Mouse (Mus musculus) neural tube, embryonic 10.5 days (tissue): Measurements from ENCODE around the gene Vrk1.

Source experiments
- DNase-seq: peaks from one replicate; pipeline ENCODE4 v3.0.0-alpha.2; 2017; ENCODE audit warnings: low spot score; ENCODE audit errors: extremely low spot score

The Vrk1 gene

DNA sequence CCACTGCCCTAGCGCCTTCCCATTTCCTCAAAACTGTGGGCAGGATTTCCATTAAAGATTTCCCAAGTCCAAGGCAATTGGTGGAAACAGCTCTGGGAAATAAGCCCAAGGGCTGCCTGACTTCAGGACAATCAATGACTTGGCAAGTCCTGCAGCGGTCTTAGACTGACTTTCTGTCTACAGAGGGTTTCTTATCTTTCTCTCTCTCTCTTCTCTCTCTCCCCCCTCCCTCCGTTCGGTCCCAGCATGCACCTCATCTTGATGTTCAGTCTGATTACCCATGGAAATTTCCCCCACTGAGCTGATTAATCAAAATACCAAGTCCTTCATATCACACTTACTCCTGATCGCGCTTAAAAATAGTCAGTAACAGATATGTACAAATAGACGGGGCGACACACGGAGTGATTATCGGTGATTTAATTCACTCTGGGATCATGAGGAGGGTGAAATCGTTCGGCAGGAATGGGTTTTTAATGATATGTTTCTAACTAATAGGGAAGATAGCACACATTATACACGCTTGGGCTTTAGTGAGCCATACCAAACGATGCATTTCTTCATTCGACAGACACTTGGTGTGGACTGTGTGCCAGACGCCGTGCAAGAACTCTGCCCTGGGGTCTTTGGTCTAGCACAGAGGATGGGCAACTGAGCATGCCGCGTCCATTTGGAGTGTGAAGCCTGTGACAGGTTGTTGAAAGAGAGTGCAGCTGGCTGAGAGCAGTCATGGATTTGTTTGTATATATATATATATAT lies 12.8 kb upstream of the Vrk1 start:
- DNase-seq, result no peak

DNA sequence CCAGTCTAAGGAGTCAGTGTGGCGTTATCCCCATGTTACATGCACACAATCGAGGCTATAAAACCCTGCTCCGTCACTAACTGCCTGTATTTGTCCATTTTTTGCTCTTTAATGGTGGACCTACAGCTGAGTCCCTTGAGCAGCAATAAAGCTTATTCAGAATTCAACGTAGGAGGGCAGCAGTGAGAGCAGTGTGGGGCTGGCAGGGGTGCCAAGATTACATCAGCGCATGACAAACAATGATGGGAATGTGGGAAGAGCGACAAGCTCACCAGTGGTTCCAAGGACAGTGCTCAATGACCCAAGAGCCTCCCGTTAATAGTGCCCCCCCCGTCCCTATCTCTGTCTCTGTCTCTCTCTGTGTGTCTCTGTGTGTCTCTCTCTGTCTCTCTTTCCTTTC lies 8.3 kb upstream of the Vrk1 start:
- no peak for DNase-seq

GRCm38 (mm10) chr12:106004719-106005118 lies 5.3 kb upstream of the Vrk1 start:
- no peak for DNase-seq

DNA sequence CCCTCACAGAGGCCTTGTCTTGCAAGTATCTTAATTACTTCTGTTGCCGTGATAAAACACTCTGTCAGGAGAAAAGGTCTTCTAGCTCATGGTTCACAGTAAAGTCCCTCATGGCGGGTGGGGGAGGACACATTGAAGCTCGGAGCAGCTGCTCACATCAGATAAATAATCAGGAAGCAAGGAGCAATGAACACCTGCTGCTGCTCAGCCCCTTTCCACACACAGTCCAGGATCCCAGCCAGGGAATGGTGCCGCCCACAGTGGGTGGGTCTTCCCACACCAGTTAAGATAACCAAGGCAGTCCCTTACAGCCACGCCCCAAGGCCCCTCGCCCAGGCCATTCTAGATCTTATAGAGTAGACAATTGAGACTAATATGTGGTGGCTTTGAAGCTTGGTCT lies 3.8 kb upstream of the Vrk1 start:
- no peak for DNase-seq

DNA sequence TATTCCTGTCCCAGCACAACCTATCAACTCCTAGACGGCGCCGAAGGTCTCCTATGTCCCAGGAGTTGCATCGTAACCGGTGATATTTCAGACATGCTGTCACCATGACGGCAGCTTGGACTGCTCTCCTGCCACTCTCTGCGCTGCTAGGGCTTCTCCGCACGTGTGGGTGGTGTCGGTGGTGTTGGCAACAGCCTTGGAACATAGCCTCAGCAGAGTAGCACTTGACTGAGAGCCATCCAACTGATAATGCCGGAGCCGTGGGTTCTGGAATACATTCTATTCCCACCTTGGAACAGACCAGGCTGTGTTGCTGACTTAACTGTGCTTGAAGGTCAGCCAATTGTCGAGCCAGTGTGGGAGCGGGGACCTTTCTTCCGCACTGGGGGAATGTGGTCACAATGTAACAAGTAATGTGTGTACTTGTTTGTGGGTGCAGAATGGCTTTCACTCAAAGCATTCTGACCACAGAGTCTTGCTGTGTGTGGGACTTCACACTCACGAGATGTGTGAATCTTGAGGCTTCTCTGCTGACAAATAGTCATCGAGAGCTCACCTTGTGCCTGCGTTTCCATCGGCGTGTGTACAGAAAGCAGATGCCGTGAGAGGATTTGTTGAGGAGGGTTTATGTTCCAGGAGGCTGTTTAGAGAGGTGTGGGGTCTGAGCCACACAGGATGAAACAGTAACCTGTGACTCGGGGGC lies 1.5 kb upstream of the Vrk1 start:
- no peak for DNase-seq

GRCm38 (mm10) chr12:106009122-106009870 lies 732 bp upstream of the Vrk1 start:
- no peak for DNase-seq

DNA sequence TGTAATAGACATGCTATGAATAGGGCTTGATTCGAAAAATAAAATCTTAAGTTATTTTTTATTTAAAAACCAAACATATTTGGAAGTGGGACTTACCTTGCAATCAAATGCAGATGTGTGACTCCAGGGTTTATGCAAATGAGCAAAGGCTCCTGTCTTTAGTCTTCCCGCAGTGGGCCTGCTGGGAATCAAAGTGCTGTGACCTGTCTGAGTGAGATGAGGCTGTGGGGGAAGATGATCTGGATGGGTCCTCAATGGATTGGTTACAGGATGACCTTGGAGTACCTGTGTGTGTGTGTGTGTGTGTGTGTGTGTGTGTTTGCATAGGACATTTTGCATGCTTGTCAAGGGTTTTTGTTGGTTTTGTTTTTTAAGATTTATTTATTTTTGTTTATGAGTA lies 2.1 kb downstream of the Vrk1 start:
- DNase-seq, result no peak

GRCm38 (mm10) chr12:106016265-106017012 lies 6.4 kb downstream of the Vrk1 start:
- no peak for DNase-seq

DNA sequence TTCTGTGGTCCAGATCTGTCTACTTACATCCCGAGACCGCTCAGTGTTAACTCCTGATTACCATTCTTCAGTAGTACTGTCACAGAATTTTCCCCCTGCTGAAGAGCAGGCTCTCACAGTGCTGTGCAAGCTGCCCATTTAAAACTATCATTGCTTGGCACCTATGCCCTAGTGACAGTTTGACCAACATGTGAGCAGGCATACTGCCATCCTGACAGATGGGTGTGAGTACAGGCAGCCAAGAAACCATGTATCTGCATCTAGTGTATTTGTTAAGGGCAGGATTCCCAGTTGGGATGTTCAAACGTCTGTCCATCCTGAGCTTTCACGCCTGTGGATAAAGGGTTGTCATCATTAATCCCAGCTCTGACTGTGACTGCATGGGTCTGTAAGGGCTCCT lies 10.0 kb downstream of the Vrk1 start:
- no peak for DNase-seq

DNA sequence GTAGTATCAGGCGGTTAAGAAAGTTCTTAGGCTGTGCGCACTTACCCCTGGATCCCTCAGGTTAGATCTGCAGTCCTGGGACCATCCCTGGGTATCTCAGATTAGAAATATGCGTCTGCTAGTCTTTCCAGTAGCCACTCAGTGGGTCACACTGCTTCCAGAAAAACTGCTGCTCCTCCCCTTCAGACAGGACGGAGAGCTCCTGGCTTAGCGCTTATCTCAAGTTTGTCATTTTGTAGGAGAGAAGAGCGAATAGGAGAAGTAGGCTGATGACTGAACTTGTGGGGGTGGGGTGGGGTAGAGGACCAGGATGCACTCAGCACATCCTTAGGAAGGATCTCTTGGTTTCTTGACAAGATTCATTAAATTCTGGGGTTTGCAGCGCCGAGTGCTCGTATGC lies 13.6 kb downstream of the Vrk1 start:
- no peak for DNase-seq

DNA sequence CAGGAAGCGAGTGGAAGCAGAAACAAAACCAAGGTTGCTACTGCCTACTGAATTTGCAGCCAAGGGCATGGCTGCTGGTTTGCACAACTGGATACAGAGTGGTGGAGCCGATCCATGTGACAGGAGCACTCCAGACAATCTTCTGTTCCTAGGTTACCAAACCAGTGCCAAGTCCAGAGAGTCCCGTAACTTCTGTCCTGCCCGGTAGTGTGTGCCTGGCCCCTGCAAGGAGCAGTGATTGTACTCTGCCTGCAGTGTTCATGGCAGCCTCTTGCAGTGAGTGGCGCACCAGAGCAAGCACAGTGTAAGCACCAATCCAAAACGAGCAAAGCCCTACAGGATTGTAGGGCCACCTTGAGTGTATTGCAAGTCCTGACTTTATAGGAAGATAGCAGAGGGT lies 15.4 kb downstream of the Vrk1 start:
- DNase-seq, result no peak

- DNase-seq, result no peak
These were observed 16.5 kb downstream of the Vrk1 start for GRCm38 (mm10) chr12:106026385-106027134.

DNA sequence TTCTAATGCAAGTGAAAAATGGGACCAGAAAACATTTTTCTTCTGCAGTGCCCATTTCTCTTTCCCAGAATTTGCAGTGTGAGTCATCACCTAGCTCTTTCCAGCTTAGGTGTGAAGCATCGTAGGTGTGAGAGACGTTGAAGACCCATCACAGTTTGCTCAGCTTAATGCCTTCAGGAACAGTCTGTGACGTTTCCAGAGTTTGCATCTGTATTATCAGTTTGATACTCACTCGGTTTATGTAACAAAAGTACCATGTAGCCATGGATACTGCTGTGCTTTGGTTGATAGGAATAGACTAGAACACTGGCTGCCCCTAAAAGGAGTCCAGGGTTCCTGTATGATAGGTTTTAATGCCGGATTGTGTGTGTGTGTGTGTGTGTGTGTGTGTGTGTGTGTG lies 17.3 kb downstream of the Vrk1 start:
- DNase-seq, result no peak

GRCm38 (mm10) chr12:106029582-106029981 lies 19.6 kb downstream of the Vrk1 start:
- no peak for DNase-seq

DNA sequence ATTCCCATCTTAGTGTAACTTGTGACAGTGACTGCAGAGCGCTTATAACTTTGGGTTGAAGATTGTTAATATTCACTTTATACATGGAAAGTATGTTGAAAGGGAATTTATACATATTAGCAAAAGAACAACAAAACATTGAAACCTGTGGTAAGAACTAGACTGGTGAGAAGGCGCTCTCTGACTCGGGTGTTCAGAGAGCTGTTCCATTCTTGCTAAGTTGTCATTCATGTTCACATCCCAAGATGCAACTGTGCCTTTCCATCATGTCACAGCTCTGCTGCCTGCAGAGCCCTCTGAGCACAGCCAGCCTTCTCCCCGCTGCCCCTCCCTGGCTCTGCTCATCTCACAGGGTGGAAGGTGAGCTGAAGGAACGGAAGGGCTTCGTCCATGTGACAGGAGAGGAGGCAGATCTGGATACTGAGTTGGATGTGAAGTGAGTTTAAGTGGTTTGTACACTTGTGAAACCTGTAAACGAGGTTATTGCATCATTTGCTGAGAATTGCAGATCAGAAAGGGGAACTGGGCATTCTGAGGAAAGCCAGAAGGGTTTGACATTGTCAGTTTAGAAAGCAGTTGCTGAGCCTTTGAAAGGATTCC lies 20.2 kb downstream of the Vrk1 start:
- no peak for DNase-seq

DNA sequence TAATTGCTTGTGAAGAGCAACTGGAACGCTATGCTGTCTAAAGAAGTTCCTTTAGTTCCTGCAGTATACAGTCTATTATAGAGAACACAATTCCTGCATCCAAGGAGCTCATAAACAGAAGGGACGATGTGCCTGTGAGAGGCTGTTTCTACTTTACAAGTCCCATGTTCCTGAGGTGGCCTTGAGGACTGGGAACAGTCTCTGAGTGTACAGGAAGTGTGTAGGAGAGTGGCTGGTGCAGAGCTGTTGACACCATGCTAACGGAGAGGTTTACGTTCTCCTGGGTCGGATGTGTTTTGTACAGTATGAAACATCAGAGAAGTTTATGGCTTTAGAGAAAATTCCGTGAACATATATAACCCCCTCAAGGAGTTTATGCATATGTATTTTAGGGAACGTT lies 20.8 kb downstream of the Vrk1 start:
- DNase-seq, result no peak

DNA sequence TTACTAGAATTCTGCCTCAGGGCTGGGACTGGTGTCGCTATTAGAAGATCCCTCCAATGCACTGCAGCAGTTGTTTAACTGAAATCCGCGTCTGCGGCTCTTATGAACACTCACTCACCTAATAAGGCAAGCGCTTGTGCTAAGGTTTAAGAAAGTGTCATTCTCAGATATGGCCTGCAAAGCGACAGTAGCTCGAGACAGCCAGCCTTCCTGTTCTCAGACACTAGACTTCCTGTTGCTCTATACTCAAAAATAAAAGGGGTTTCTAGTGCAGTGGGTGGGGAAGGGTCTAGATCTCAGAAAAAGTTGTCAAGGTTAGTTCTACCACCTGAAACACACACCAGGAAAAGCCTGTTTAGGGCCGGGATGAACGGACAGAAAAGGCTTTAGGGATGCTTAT lies 21.9 kb downstream of the Vrk1 start:
- DNase-seq, result no peak

DNA sequence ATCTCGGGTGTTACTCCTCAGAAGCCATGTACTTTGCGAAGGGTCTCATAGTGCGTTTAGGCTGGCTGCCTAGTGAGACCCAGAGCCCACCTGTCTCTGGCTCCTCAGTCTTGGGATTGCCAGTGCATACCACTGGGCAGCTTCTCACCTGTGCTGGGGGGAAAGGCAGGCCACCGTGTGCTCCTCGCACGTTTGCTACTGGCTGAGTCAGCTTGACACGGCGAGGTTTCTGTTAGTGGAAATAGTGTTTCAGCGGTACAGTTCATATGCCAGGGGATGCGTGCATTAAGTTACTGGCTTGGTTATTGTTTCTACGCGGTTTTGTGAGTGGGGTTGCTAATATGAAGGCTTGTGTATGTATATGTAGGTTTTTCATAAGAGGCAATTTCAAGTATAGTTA lies 22.3 kb downstream of the Vrk1 start:
- no peak for DNase-seq

- DNase-seq, result no peak
These were observed 24.2 kb downstream of the Vrk1 start for GRCm38 (mm10) chr12:106034267-106034666.

DNA sequence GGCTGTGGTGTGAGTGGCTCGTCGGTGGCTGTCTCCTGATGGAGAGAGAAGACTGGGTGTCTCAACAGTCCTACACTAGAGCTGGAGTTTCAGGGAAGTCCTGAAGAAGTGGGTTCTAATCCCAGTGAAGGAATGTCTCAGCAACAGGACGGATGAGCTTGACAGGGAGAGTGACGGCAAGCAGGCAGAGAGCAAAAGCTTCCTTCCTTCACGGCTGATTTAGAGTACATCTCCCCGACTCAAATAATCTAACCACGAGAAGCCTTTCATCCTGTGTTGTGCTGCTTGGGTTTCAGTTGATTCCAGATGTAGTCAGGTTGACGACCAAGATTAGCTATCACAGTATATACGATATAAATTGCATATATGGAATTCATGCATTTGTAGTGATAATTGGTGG lies 24.7 kb downstream of the Vrk1 start:
- DNase-seq, result no peak

DNA sequence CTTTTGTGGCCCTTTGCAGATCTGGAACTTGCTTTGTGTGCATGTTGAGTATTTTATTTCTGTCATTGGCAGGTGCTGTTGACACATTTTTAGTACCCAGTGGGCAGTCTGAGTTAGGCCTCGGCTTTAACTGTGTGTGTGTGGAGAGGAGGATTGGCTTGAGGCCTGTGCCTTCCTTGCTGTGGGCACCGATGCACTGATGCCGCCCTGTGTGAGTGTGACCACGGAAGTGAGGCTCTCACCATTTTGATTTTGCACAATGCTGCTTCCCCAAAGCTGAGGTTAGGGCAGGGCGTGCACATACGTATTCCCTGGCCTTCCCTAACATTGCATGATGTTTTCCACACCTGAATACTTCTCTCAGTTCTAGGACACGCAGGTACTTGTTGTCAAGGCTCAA lies 30.2 kb downstream of the Vrk1 start:
- DNase-seq, result no peak
